Mouse (Mus musculus) cerebellum, postnatal 36 days (tissue): ENCODE measurements around the gene Slc38a2.

Experiments
- DNase-seq, 2 experiments: peaks; one replicate each; pipeline ENCODE4 v3.0.0; 2021 to 2022; ENCODE audit warnings: mixed read lengths in 2 of 2

The Slc38a2 gene

DNA sequence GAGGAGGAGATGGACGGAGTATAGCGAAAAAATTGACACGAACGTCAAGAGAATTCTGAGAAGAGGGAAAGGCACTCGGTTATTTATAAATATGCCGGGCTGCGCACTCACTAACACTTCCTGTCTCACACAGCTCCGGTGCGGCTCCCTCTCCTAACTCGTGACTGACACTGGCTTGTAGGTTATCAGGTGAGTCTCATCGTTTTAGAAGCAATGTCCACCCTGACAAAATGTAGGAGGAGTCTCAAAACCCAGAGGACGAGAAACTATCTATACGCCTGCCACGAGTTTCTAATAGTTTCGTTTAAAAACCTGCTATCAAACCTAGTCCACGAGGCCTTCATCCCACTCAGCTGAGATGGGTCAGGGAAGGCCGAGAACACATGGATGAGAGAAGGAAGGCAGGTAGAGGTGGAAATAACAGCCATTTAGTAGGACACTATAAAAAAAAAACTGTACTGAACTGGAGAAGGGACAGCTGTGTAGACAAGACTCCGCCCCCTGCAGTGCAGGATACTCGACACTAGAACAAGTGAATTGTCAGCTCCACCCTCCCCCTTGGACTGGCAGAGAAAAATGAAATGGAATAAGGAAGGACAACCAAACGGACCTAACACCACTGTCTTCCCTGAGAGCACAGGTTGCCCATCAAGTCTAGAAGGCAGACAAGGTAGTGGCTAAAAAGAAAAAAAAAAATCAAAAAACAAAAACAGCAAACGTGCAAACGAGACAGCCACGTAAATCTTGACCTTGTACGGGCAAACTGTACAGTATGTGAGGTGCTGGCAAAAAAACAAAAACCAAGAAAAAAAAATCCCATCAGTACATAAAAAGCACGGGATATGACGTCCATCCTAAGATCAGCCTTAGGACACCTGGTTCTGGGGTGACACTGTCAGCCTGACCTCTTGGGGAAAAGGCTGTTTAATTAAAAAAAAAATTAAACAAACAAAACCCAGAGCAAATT lies 3.8 kb downstream of the Slc38a2 start:
- peak in 1 of 2 experiments; percentile 35 for DNase-seq

GRCm38 (mm10) chr15:96694988-96695387 lies 4.5 kb downstream of the Slc38a2 start:
- no peak for DNase-seq

- DNase-seq, result no peak
Measured at GRCm38 (mm10) chr15:96693688-96694087, 5.8 kb downstream of the Slc38a2 start.

- no peak for DNase-seq
Measured at GRCm38 (mm10) chr15:96692401-96692800, 7.1 kb downstream of the Slc38a2 start.

- no peak for DNase-seq
Measured at GRCm38 (mm10) chr15:96691381-96691780, 8.1 kb downstream of the Slc38a2 start.

DNA sequence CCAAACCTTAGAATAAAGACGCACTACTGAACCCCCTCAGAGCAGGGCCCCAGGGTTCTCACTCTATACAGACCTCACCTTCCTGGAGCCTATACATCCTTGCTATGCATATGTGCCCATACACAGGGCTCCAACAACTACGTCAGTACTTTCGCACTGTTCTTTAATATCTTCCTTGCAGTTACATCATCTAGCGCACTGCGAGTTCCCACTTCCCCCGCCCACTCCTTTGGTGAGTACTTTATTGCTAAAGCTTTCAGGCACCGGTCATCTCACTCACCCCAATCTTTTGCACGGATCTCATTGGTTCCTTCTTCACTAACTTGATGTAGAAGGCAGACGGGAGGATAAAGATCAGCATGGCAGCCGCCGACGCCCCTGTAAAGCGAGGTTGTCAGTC lies 8.7 kb downstream of the Slc38a2 start:
- DNase-seq, result no peak

GRCm38 (mm10) chr15:96689919-96690318 lies 9.6 kb downstream of the Slc38a2 start:
- no peak for DNase-seq

GRCm38 (mm10) chr15:96688784-96689318 lies 10.7 kb downstream of the Slc38a2 start:
- DNase-seq, result no peak

DNA sequence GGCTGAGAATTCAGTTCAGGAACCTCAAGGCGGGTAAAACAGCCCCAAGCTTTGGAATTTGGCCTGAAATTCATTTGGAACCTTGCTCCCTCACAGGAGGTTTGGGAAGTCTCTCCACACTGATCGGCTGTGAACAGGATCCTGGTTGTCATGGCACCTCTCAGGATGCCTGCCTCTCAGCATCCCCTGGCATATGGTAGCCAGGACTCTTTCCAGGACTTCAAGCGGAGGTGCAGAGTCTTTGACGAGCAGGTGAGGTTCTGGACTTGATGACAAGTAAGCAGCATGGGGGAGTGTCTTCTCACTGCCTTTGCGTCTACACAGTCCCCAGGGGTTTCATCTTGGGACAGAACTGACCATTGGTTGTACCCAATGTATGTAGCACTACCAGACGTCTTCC lies 11.5 kb downstream of the Slc38a2 start:
- peak; percentile 45 to 51 for DNase-seq

DNA sequence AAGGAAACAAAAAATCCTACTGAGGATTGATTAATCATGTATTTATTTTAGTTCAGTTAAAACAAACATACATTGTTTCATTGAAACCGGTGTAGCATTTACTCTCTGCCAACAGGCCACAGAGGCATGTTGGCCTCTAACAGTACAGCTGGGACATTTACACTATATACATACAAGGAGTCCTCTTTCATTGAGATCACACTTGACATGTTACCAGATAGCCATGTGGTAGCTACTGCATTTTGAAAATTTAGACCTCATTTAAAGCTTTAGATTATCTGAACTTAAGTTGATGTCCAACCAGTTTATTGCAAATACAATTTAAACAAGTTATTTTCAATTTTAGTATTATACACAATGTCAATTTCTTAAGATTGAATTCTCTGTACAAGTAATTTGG lies 12.2 kb downstream of the Slc38a2 start:
- no peak for DNase-seq

DNA sequence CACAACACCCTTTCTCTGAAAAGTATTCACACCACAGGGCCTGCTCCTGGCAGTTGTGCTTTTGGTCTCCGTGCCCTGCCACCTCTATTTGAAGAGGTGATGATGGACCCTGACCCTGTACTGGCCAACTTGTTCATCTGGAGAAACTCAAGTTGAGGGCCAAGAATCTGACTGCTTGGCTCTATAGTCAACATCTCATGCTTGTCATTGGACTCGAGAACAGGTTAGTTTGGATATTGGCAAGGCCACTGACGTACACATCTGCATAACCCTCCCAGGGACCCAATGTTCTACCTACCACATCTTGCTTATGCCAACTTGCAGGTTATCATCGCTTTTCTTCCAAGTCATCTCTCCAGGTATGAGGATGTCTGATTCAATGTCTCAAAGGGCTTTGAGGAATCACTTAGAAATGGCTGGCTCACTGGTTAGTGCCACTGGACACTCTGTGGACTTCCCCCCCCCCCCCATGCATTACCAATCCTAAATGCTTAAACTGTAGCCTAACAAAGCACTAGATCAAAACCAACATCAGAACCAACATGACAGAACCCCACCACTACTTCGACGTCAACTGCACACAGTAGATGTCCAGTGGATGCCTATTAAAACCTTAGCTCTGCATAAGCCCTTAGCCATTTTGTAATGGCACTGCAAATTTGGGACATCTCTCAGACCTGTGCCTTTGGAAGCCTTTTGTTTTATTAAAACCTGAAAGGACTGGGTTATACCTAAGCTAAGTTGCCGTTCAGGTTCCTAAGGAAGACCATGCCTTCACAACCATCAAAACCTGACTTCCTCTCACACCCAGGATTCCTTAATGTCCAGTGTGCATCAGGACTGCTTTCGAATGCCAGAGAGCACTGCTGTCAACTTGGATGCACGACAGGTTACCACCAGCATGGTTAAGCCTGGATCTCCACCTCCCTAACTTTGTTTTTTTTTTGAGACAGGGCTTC lies 13.1 kb downstream of the Slc38a2 start:
- DNase-seq, result no peak

DNA sequence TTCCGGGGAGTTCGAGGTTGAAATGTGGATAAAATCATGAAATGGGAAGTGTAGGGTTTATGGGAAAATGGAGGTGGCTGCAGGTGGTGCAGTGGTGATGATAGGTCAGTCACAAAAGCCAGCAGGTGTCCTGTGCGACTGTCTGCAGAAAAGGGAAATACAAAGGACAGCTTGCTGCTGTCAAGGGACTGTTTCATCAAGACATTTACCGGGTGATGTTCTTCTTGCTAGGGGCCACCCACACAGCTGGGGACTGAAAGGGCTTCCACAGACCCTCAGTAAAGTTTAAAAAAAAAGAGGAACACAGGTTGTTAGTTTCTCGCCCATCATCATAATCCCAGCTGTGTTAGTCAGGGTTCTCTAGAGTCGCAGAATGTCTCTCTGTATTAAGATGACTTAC lies 14.3 kb downstream of the Slc38a2 start:
- DNase-seq, result no peak

DNA sequence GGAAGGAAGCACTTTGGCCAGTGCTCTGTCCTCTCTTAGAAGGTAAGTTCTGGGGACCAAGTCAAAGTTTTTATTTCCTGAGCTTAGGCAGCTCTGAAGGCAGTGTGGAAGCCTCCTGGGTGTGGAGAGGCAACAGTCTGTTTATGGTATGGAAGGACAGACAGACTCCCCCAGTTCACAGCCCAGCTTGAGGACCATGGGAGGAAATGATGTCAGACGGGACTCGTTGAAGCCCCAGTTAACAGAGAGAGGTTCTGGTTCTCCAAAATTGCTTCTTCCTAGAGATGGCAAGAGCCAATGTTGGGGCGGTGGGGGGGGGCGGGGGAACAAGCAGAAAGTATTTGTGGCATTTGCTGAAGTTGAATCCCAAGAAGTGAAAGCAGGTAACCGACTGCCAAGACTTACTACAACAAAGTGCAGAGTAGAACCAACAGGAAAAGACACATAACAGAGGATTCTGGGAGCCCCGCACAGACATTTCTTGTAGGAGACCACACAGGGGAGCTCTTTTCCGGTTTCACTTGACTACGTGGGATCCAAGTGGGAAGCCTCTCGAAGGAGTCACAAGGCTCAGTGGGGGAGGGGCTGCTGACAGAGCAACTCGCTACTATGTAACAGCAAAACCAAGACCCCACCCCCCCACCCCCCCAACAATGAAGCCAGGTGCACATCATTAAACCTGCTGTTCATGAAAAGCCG lies 15.2 kb downstream of the Slc38a2 start:
- no peak for DNase-seq

GRCm38 (mm10) chr15:96678871-96679773 lies 20.4 kb downstream of the Slc38a2 start:
- DNase-seq, result no peak

- peak; percentile 46 to 53 for DNase-seq
Measured at GRCm38 (mm10) chr15:96676518-96676917, 23.0 kb downstream of the Slc38a2 start.

GRCm38 (mm10) chr15:96675744-96676143 lies 23.8 kb downstream of the Slc38a2 start:
- DNase-seq, result no peak

GRCm38 (mm10) chr15:96675055-96675454 lies 24.5 kb downstream of the Slc38a2 start:
- no peak for DNase-seq

GRCm38 (mm10) chr15:96674089-96674488 lies 25.4 kb downstream of the Slc38a2 start:
- DNase-seq, result no peak

- DNase-seq, result no peak
Measured at GRCm38 (mm10) chr15:96669721-96670120, 29.8 kb downstream of the Slc38a2 start.

DNA sequence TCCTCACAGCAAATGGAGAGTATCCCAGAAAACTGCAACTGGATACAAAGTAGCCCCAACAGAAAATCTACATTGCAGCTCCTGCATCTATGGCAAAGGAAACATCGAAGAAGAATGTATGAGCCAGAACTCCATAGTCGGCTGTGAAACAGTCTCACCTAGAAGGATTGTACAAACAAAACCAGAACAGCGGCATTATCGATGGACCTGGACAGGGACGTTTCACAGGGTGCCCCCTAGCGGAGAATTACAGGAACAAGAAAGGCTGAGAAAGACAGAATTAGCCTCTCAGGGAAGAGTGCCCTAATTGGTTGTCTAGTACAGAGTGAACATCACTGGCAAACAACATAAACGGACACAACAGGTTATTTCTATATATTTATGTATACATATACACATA lies 32.9 kb downstream of the Slc38a2 start:
- peak; percentile 65 to 76 for DNase-seq

GRCm38 (mm10) chr15:96665889-96666288 lies 33.6 kb downstream of the Slc38a2 start:
- peak; percentile 68 to 76 for DNase-seq
